Mouse (Mus musculus) erythroblast, adult 5-6 weeks (primary cell): ENCODE measurements around the gene Fam172a. TPM values are rescaled to one million over a fixed set of nuclear protein-coding genes. Genes with fewer than 3 reads are reported as not detected.

Experiments used
- ATAC-seq: replicated peaks from 2 replicates; pipeline ENCODE4 v1.8.0; 2016; ENCODE audit warnings: moderate number of reproducible peaks, mild to moderate bottlenecking, moderate TSS enrichment, inconsistent platforms; ENCODE audit not compliant: poor library complexity, low FRiP score, severe bottlenecking
- total RNA-seq, 2 experiments: library from RNA; stranded (forward) in 1 of 2; stranded (reverse) in 1 of 2; fragments of 150-400 nt in 1 of 2; fragments of 200-764, 138-1000 nt in 1 of 2; gene quantifications; 2 replicates each; pipeline versions ENCODE4 v1.2.3 to v1.2.4; 2015 to 2017; ENCODE audit warnings: low replicate concordance in 2 of 2

Gene Fam172a
- total RNA-seq, 2 experiments from 2014 or later: 8.2 to 17.1 TPM

GRCm38 (mm10) chr13:78194850-78195600 lies 493.2 kb downstream of the Fam172a start:
- ATAC-seq: no peak

GRCm38 (mm10) chr13:78195601-78196115 lies 493.8 kb downstream of the Fam172a start:
- no peak for ATAC-seq

- no peak for ATAC-seq
Observed at GRCm38 (mm10) chr13:78196236-78196796, 494.5 kb downstream of the Fam172a start.

- no peak for ATAC-seq
Observed at GRCm38 (mm10) chr13:78197286-78197818, 495.5 kb downstream of the Fam172a start.

- no peak for ATAC-seq
Observed at GRCm38 (mm10) chr13:78197819-78198390, 496.1 kb downstream of the Fam172a start.

GRCm38 (mm10) chr13:78198391-78198870 lies 496.6 kb downstream of the Fam172a start:
- no peak for ATAC-seq

GRCm38 (mm10) chr13:78198871-78199641 lies 497.2 kb downstream of the Fam172a start:
- ATAC-seq: no peak

GRCm38 (mm10) chr13:78199642-78200160 lies 497.9 kb downstream of the Fam172a start, which contains the start of gene Nr2f1:
TSS of gene Nr2f1 (minus strand) at chr13:78199757.
- ATAC-seq: no peak

- no peak for ATAC-seq
Observed at GRCm38 (mm10) chr13:78200407-78200806, 498.6 kb downstream of the Fam172a start.

GRCm38 (mm10) chr13:78200991-78201870 lies 499.4 kb downstream of the Fam172a start:
- no peak for ATAC-seq

- ATAC-seq: no peak
Observed at GRCm38 (mm10) chr13:78201871-78202565, 500.2 kb downstream of the Fam172a start.

- no peak for ATAC-seq
Observed at GRCm38 (mm10) chr13:78202574-78203347, 500.9 kb downstream of the Fam172a start.

GRCm38 (mm10) chr13:78203348-78204061 lies 501.7 kb downstream of the Fam172a start:
- ATAC-seq: no peak

- no peak for ATAC-seq
Observed at GRCm38 (mm10) chr13:78205426-78205825, 503.6 kb downstream of the Fam172a start.

- no peak for ATAC-seq
Observed at GRCm38 (mm10) chr13:78206891-78207430, 505.1 kb downstream of the Fam172a start.
